Mouse (Mus musculus): ENCODE results near the gene Fbxl2. TPM values are rescaled to one million over a fixed set of nuclear protein-coding genes. Genes with fewer than 3 reads are reported as not detected.

Gene Fbxl2
- 0.86 and 1.9 TPM in 2 replicates for polyA plus RNA-seq (2012; rRNA removed)

GRCm38 (mm10) chr9:114046028-114046427, at the start of gene Fbxl2:
Gene Fbxl2 (minus strand): TSS chr9:114046191.

DNA sequence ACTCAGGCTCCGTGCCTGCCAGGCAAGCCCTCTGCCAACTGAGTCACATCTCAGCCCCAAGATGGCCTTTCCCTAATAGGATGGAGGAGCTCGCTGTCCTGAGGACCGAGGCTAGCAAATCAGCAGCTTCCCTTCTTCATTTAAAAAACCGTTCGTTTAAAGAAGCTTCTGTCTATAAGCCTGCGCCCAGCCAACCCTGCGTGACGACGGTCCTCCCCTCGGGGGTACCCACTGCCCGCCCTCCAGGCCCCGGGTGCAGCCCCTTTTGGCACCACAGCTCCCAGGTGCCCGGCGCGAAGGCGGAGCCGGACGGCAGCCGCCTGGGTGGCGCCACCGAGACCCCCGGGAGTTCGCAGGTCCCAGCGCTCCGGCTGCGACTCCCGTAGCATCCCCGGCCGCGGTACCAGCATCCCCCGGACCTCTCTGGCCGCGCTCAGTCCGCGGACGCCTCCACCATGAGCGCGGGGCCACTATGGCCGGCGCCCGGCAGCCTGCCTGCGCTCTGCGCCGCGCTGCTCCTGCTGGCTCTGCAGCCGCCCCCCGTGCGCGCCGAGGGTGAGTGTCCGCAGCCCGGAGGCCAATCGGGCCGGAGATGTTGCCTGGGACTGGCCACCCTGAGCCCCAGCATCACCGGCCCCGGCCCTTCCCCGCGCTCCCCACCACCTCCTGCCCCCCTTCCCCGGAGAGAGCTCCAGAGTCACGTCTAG, 11.3 kb upstream of the Fbxl2 start, which contains the start of gene Susd5:
Gene Susd5, plus strand, starts transcription at position 51 of the 707 bp plus-strand sequence.

GRCm38 (mm10) chr9:113930534-113931374, 115.2 kb downstream of the Fbxl2 start, which contains the start of gene Ubp1:
Gene Ubp1 (plus strand): TSS chr9:113930934.

Other genes starting within 250 kb of the Fbxl2 start
- gene Ubp1, start 115.3 kb downstream of the Fbxl2 start, polyA plus RNA-seq (2012; rRNA removed), result 12.5 and 15.3 TPM in 2 replicates
- 0.11 TPM in 1 of 2 replicates, not detected in the other for gene Susd5, start 10.9 kb upstream of the Fbxl2 start, polyA plus RNA-seq (2012; rRNA removed)

Data from stomach, adult 2 months (tissue).